Mouse (Mus musculus): ENCODE measurements around the gene Ptprg.

DNA sequence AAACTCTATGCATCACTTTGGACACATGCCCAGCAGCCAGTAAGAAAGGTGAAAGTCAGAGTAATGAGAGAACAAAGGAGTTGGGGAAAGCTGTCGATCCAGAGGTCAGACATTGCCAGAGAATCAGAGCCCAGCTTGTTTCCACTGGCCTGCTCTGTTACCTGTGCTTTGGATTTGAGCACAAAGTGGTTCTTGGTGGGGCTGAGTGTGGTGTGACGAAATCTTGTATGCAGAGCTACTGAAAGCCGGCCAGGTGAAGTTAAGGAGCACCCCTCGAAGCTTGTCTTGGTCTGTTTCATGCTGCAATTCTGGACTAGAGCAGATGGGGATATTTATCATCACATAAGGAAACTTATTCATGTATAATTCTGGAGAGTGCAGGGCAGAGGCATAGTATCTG lies 145.5 kb downstream of the Ptprg start:
- TF ChIP-seq CTCF (conservative IDR thresholded peaks at IDR 0.05; ENCODE audit: low read length): no peak
- TF ChIP-seq NANOG (IDR thresholded peaks at IDR 0.05; ENCODE audit: borderline replicate concordance, low read length): no peak

Measured in E14TG2a.4 (cell line).